Mouse (Mus musculus) MEL (cell line): ENCODE results near the gene Micu1. TPM values are rescaled to one million over a fixed set of nuclear protein-coding genes. Genes with fewer than 3 reads are reported as not detected.

Source experiments
- DNase-seq: peaks from one replicate; pipeline ENCODE4 v3.0.0; 2011; ENCODE audit warnings: low read depth, low spot score
- H3K27ac ChIP-seq: 2 replicates; pipeline ENCODE4 v1.5.1; 2012; ENCODE audit warnings: low read depth, mild to moderate bottlenecking, control low read depth, low read length, moderate library complexity; ENCODE audit not compliant: control insufficient read depth
- H3K27me3 ChIP-seq, 2 experiments: fragments of 150-350 bp in 1 of 2; sonication (generic) in 1 of 2; 2 replicates each; pipeline ENCODE4 v1.6.1; 2012; ENCODE audit warnings: low read length in 2 of 2, mild to moderate bottlenecking in 2 of 2, improper control_type of control experiment in 1 of 2, moderate library complexity in 1 of 2; ENCODE audit not compliant: insufficient read depth in 2 of 2, control insufficient read depth in 1 of 2
- H3K36me3 ChIP-seq, 2 experiments: 2 replicates each; pipeline ENCODE4 v1.6.1; 2012 to 2014; ENCODE audit warnings: low read length in 2 of 2, improper control_type of control experiment in 1 of 2, inconsistent platforms in 1 of 2, mild to moderate bottlenecking in 1 of 2; ENCODE audit not compliant: insufficient read depth in 2 of 2, control insufficient read depth in 1 of 2
- H3K4me1 ChIP-seq, 2 experiments: fragments of 150-350 bp in 1 of 2; sonication (generic) in 1 of 2; 2 replicates each; pipeline ENCODE4 v1.6.1; 2012; ENCODE audit warnings: low read length in 2 of 2, improper control_type of control experiment in 1 of 2, mild to moderate bottlenecking in 1 of 2; ENCODE audit not compliant: insufficient read depth in 2 of 2, control insufficient read depth in 1 of 2
- H3K4me3 ChIP-seq, 2 experiments: fragments of 150-350 bp in 1 of 2; sonication (generic) in 1 of 2; 2 replicates each; pipeline ENCODE4 v1.5.1; 2012; ENCODE audit warnings: low read depth in 2 of 2, low read length in 2 of 2, mild to moderate bottlenecking in 2 of 2, moderate library complexity in 2 of 2, control low read depth in 1 of 2, improper control_type of control experiment in 1 of 2; ENCODE audit not compliant: control insufficient read depth in 1 of 2, insufficient read depth in 1 of 2
- H3K79me2 ChIP-seq: 2 replicates; pipeline ENCODE4 v1.6.1; 2012; ENCODE audit warnings: mild to moderate bottlenecking, low read length, moderate library complexity; ENCODE audit not compliant: control insufficient read depth, poor library complexity, insufficient read depth
- H3K9ac ChIP-seq: 2 replicates; pipeline ENCODE4 v1.6.1; 2012; ENCODE audit warnings: low read depth, mild to moderate bottlenecking, control low read depth, low read length, moderate library complexity; ENCODE audit not compliant: control insufficient read depth, poor library complexity, severe bottlenecking
- H3K9me3 ChIP-seq: fragments of 150-350 bp; sonication (generic); replicated peaks from 2 replicates; pipeline ENCODE4 v1.6.1; 2012; ENCODE audit warnings: mild to moderate bottlenecking, low read length, improper control_type of control experiment, moderate library complexity; ENCODE audit not compliant: insufficient read depth
- CHD1 ChIP-seq: IDR thresholded peaks from 2 replicates; pipeline ENCODE4 v1.6.1; 2012; ENCODE audit warnings: low read depth, mild to moderate bottlenecking, inconsistent platforms, low read length, improper control_type of control experiment
- CTCF ChIP-seq, 3 experiments: IDR thresholded peaks in 2 of 3; conservative IDR thresholded peaks in 1 of 3; 2 replicates each; pipeline ENCODE4 v1.5.1; 2011 to 2012; ENCODE audit warnings: low read length in 3 of 3, low read depth in 2 of 3, mild to moderate bottlenecking in 2 of 3, improper control_type of control experiment in 1 of 3, inconsistent platforms in 1 of 3, mixed read lengths in 1 of 3, moderate library complexity in 1 of 3; ENCODE audit not compliant: control insufficient read depth in 1 of 3, insufficient read depth in 1 of 3, poor library complexity in 1 of 3, severe bottlenecking in 1 of 3
- E2F4 ChIP-seq: IDR thresholded peaks from 2 replicates; pipeline ENCODE4 v1.6.1; 2011; ENCODE audit warnings: low read depth, low read length, improper control_type of control experiment, borderline replicate concordance
- EP300 ChIP-seq, 2 experiments: IDR thresholded peaks; 2 replicates each; pipeline ENCODE4 v1.6.1; 2011; ENCODE audit warnings: improper control_type of control experiment in 2 of 2, low read length in 2 of 2, low read depth in 1 of 2, mild to moderate bottlenecking in 1 of 2
- GABPA ChIP-seq: IDR thresholded peaks from 2 replicates; pipeline ENCODE4 v1.6.1; 2012; ENCODE audit warnings: low read depth, mild to moderate bottlenecking, inconsistent platforms, low read length, improper control_type of control experiment, moderate library complexity
- KAT2A ChIP-seq: conservative IDR thresholded peaks from 2 replicates; pipeline ENCODE4 v1.6.1; 2012; ENCODE audit warnings: low read depth, low read length, improper control_type of control experiment, inconsistent platforms
- MAFK ChIP-seq: IDR thresholded peaks from 2 replicates; pipeline ENCODE4 v1.6.1; 2011; ENCODE audit warnings: low read depth, mild to moderate bottlenecking, low read length, improper control_type of control experiment, borderline replicate concordance
- MAX ChIP-seq: IDR thresholded peaks from 2 replicates; pipeline ENCODE4 v1.6.1; 2011; ENCODE audit warnings: low read length, improper control_type of control experiment
- MAZ ChIP-seq: IDR thresholded peaks from 2 replicates; pipeline ENCODE4 v1.6.1; 2012; ENCODE audit warnings: low read depth, mild to moderate bottlenecking, inconsistent platforms, low read length, improper control_type of control experiment
- MEF2A ChIP-seq: IDR thresholded peaks from 2 replicates; pipeline ENCODE4 v1.6.1; 2014; ENCODE audit warnings: low read depth, mild to moderate bottlenecking, inconsistent platforms, low read length, improper control_type of control experiment; ENCODE audit not compliant: poor library complexity, insufficient replicate concordance, severe bottlenecking; ENCODE audit errors: extremely low read depth
- MYB ChIP-seq: IDR thresholded peaks from 2 replicates; pipeline ENCODE4 v1.6.1; 2011; ENCODE audit warnings: mild to moderate bottlenecking, low read depth, low read length, improper control_type of control experiment
- MYC ChIP-seq: IDR thresholded peaks from 2 replicates; pipeline ENCODE4 v1.6.1; 2011; ENCODE audit warnings: low read depth, mild to moderate bottlenecking, low read length, improper control_type of control experiment, moderate library complexity
- NELFE ChIP-seq: IDR thresholded peaks from 2 replicates; pipeline ENCODE4 v1.6.1; 2011; ENCODE audit warnings: low read depth, low read length, improper control_type of control experiment
- NRF1 ChIP-seq: IDR thresholded peaks from 2 replicates; pipeline ENCODE4 v1.6.1; 2014; ENCODE audit warnings: low read depth, mild to moderate bottlenecking, inconsistent platforms, low read length, improper control_type of control experiment, moderate library complexity; ENCODE audit not compliant: poor library complexity, insufficient read depth, severe bottlenecking
- POLR2A ChIP-seq, 2 experiments: IDR thresholded peaks; 2 replicates each; pipeline ENCODE4 v1.6.1; 2011 to 2012; ENCODE audit warnings: low read length in 2 of 2, mild to moderate bottlenecking in 2 of 2, control low read depth in 1 of 2, improper control_type of control experiment in 1 of 2, low read depth in 1 of 2, moderate library complexity in 1 of 2; ENCODE audit not compliant: control insufficient read depth in 1 of 2, insufficient read depth in 1 of 2, poor library complexity in 1 of 2
- POLR2AphosphoS2 ChIP-seq: IDR thresholded peaks from 2 replicates; pipeline ENCODE4 v1.6.1; 2011; ENCODE audit warnings: low read length, improper control_type of control experiment
- RCOR1 ChIP-seq: IDR thresholded peaks from 2 replicates; pipeline ENCODE4 v1.6.1; 2012; ENCODE audit warnings: low read depth, mild to moderate bottlenecking, inconsistent platforms, low read length, improper control_type of control experiment
- SIN3A ChIP-seq: IDR thresholded peaks from 2 replicates; pipeline ENCODE4 v1.6.1; 2012; ENCODE audit warnings: low read length, improper control_type of control experiment, inconsistent platforms
- TCF12 ChIP-seq: IDR thresholded peaks from 2 replicates; pipeline ENCODE4 v1.6.1; 2014; ENCODE audit warnings: low read depth, mild to moderate bottlenecking, inconsistent platforms, low read length, improper control_type of control experiment, moderate library complexity
- USF2 ChIP-seq, 2 experiments: IDR thresholded peaks; 2 replicates each; pipeline ENCODE4 v1.6.1; 2011 to 2012; ENCODE audit warnings: improper control_type of control experiment in 2 of 2, low read length in 2 of 2, borderline replicate concordance in 1 of 2, inconsistent platforms in 1 of 2, low read depth in 1 of 2, mild to moderate bottlenecking in 1 of 2; ENCODE audit not compliant: insufficient read depth in 1 of 2
- ZMIZ1 ChIP-seq: IDR thresholded peaks from 2 replicates; pipeline ENCODE4 v1.6.1; 2012; ENCODE audit warnings: low read depth, mild to moderate bottlenecking, inconsistent platforms, low read length, improper control_type of control experiment, moderate library complexity
- polyA plus RNA-seq, 2 experiments: library from polyadenylated mRNA; stranded (reverse) in 1 of 2; unstranded in 1 of 2; fragments of >175 nt in 1 of 2; fragments of >200 nt in 1 of 2; gene quantifications; 2 replicates each; pipeline versions ENCODE4 v1.2.1 to v1.2.4; 2012; ENCODE audit warnings: low replicate concordance in 2 of 2, low read depth in 1 of 2; ENCODE audit not compliant: insufficient read length in 2 of 2, insufficient read depth in 1 of 2, missing spikeins in 1 of 2
- total RNA-seq: library from RNA; depleted of rRNA; stranded (reverse); fragments of 300-350 nt; gene quantifications from 2 replicates; pipeline ENCODE4 v1.2.3, GENCODE M21; 2012

Gene Micu1
- total and polyA plus RNA-seq, 3 experiments = 18.0 to 26.8 TPM; not detected in 1

DNA sequence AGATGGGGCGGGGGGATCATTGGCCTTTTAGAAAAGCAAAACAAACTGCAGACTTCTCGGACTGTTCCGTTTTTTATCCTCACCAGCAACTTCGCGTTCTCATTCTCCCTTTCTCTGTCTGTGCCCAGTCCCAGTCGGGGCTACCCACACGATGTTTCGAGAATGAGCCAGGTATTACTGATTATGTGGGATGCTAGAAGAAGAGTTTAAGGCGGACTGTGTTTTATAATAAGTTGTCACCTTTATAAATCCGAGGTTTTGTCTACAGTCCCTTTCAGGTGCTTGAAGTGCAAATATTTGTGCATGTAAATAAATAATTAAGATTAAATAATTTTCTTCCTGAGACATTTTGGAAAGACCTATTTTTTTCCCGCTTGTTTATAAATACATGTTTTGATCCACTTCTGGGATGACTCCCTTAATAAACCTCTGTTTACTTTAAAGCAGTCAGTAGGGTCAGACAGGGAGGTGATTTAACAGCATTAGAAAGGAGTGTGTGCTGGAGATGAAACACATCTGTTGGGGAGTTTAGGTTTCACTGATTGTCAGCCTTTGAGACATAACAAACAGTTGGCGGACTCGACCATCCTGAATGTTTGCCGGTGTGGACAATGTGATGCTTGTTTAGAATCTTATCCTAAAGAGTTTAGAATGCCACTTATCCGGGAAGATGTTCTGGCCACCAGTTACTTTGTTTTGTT lies 933 bp downstream of the Micu1 start:
- peak overlapping the region; percentile 74 to 85 for H3K4me3 ChIP-seq
- DNase-seq = peak; percentile 16
- H3K4me1 ChIP-seq = peaks cover 2 to 7% of the 10 kb centered on the region in 2 experiments
- no peaks in the 10 kb centered on the region for H3K27me3 ChIP-seq
- H3K79me2 ChIP-seq = peaks cover 3% of the 10 kb centered on the region
- peak overlapping the region; percentile 80 for H3K9ac ChIP-seq
- H3K9me3 ChIP-seq = no peaks in the 10 kb centered on the region
- peak overlapping the region; percentile 61 for H3K27ac ChIP-seq
- TF ChIP-seq MAX = no peak
- peaks cover 0 to 8% of the 10 kb centered on the region in 2 experiments; a peak in 1 of 4 replicates for H3K36me3 ChIP-seq

DNA sequence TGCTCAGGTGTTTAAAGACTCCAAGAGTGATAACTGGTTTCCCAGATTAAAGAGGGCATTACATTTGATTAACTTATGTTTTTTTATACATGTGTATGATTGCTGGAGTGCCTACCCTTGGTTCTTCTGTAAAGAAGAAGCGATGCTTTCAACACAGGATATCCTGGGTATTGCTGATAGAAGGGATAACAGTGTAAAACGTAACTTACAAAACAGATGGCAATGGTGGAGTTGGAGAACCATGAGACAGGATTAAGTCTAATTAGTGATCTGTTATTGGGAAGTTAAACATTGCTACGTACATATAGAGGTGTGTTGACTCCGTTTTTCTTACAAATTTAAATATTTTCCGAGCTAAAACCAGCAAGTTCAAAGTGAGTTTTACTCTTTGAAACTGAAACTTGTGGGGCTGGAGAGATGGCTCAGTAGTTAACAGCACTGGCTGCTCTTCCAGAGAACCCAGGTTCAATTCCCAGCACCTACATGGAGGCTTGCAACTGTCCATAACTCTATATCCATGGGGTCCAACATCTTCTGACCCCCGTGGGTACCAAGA lies 4.8 kb downstream of the Micu1 start:
- Histone ChIP-seq H3K4me3 (no peak overlapping the region), H3K79me2 (peaks cover 3% of the 10 kb centered on the region), H3K4me1 (peaks cover 2 to 5% of the 10 kb centered on the region in 2 experiments), H3K36me3 (peaks cover 0 to 8% of the 10 kb centered on the region in 2 experiments; a peak in 1 of 4 replicates), H3K9me3 (no peaks in the 10 kb centered on the region), H3K9ac (no peak overlapping the region), H3K27ac (no peak overlapping the region), H3K27me3 (no peaks in the 10 kb centered on the region)
- no peak for TF ChIP-seq KAT2A
- TF ChIP-seq TCF12 = no peak
- TF ChIP-seq CHD1 = no peak
- no peak for TF ChIP-seq RCOR1
- TF ChIP-seq NELFE = no peak
- no peak for TF ChIP-seq POLR2A (IDR thresholded peaks at IDR 0.05; ENCODE audit: control insufficient read depth in 1 of 2, insufficient read depth in 1 of 2, low read depth in 1 of 2, low read length in 2 of 2, poor library complexity in 1 of 2)
- no peak for TF ChIP-seq MYB
- TF ChIP-seq MAZ = no peak
- TF ChIP-seq ZMIZ1 = no peak
- no peak for TF ChIP-seq CTCF (IDR thresholded peaks at IDR 0.05 in 2 of 3, conservative IDR thresholded peaks at IDR 0.05 in 1 of 3; ENCODE audit: control insufficient read depth in 1 of 3, insufficient read depth in 1 of 3, low read depth in 2 of 3, low read length in 3 of 3, poor library complexity in 1 of 3, severe bottlenecking in 1 of 3)
- no peak for TF ChIP-seq MEF2A
- TF ChIP-seq USF2 (IDR thresholded peaks at IDR 0.05; ENCODE audit: borderline replicate concordance in 1 of 2, insufficient read depth in 1 of 2, low read depth in 1 of 2, low read length in 2 of 2) = no peak
- TF ChIP-seq MYC = no peak
- no peak for TF ChIP-seq SIN3A
- no peak for TF ChIP-seq POLR2AphosphoS2
- no peak for TF ChIP-seq GABPA
- TF ChIP-seq MAFK = no peak
- TF ChIP-seq EP300 (IDR thresholded peaks at IDR 0.05; ENCODE audit: low read depth in 1 of 2, low read length in 2 of 2) = no peak
- TF ChIP-seq NRF1 = no peak
- TF ChIP-seq E2F4 = no peak
- no peak for DNase-seq
